Comparison of ENCODE assay signal across 9 mouse cellular contexts in genomic region chr17:3369631-3370030, GRCm38 (mm10). TPM values are rescaled to one million over a fixed set of nuclear protein-coding genes. Genes with fewer than 3 reads are reported as not detected.
A peak's percentile ranks its signal among the peaks of the same experiment; 100 is the strongest.
DNase-seq lines count a peak whose midpoint lies in the region; ATAC-seq and TF ChIP-seq lines count a peak whose summit lies in the region.
"Had no signal": no experiment of that assay in that cellular context is flagged by ENCODE, and none has a peak within 500 bp of the region (broad histone marks: within the 10 kb centered on the region; RNA-seq: fewer than 3 reads in every experiment).

No protein-coding gene starts in this region.

- no peak overlapping the region; the same call in 1 of the 2 replicates for H3K4me2 ChIP-seq in forebrain, embryonic 16.5 days (ENCODE audit: low read length)
- no peak overlapping the region for H3K4me2 ChIP-seq in lung, postnatal 0 days (replicated peaks; ENCODE audit: low read depth, low read length)
- H3K4me2 ChIP-seq in midbrain, postnatal 0 days (ENCODE audit: low read depth, low read length, poor library complexity, severe bottlenecking): no peak overlapping the region

- TF ChIP-seq EP300 in lung, postnatal 0 days (IDR thresholded peaks at IDR 0.05): no peak

- H3K27me3 ChIP-seq in forebrain, embryonic 16.5 days (replicated peaks; ENCODE audit: control insufficient read depth, insufficient read depth, low read length): no peaks in the 10 kb centered on the region
- no peaks in the 10 kb centered on the region for H3K27me3 ChIP-seq in lung, postnatal 0 days (replicated peaks; ENCODE audit: insufficient read depth, low read length)
- H3K27me3 ChIP-seq in midbrain, postnatal 0 days (ENCODE audit: insufficient read depth, low read length): no peaks in the 10 kb centered on the region

- peaks cover 25% of the 10 kb centered on the region for H3K4me1 ChIP-seq in forebrain, embryonic 16.5 days (replicated peaks; ENCODE audit: control insufficient read depth, insufficient read depth, low read length)
- no peaks in the 10 kb centered on the region for H3K4me1 ChIP-seq in lung, postnatal 0 days (ENCODE audit: insufficient read depth, low read depth, low read length)
- no peaks in the 10 kb centered on the region for H3K4me1 ChIP-seq in midbrain, postnatal 0 days (ENCODE audit: insufficient read depth, low read length)

- no peak overlapping the region for H3K4me3 ChIP-seq in forebrain, embryonic 16.5 days (replicated peaks; ENCODE audit: low read length)
- no peak overlapping the region for H3K4me3 ChIP-seq in lung, postnatal 0 days (ENCODE audit: low read depth, low read length)
- no peak overlapping the region for H3K4me3 ChIP-seq in midbrain, postnatal 0 days (ENCODE audit: low read depth, low read length)

- no peak overlapping the region for H3K9ac ChIP-seq in forebrain, embryonic 16.5 days (replicated peaks; ENCODE audit: low read depth, low read length)
- H3K9ac ChIP-seq in lung, postnatal 0 days (replicated peaks; ENCODE audit: low read depth): no peak overlapping the region
- H3K9ac ChIP-seq in midbrain, postnatal 0 days (replicated peaks; ENCODE audit: low read length, poor library complexity, severe bottlenecking): no peak overlapping the region

- TF ChIP-seq CTCF in lung, postnatal 0 days (IDR thresholded peaks at IDR 0.05): no peak
- TF ChIP-seq CTCF in midbrain, postnatal 0 days (IDR thresholded peaks at IDR 0.05): no peak

- H3K27ac ChIP-seq in forebrain, embryonic 16.5 days (ENCODE audit: low read length): no peak overlapping the region; the same call in 1 of the 2 replicates
- no peak overlapping the region for H3K27ac ChIP-seq in lung, postnatal 0 days (ENCODE audit: low read length)
- H3K27ac ChIP-seq in midbrain, postnatal 0 days (ENCODE audit: low read depth, low read length): no peak overlapping the region

- H3K36me3 ChIP-seq in forebrain, embryonic 16.5 days (ENCODE audit: control insufficient read depth, insufficient read depth): no peaks in the 10 kb centered on the region
- no peaks in the 10 kb centered on the region for H3K36me3 ChIP-seq in lung, postnatal 0 days (ENCODE audit: insufficient read depth, low read length)
- no peaks in the 10 kb centered on the region for H3K36me3 ChIP-seq in midbrain, postnatal 0 days (ENCODE audit: insufficient read depth, low read length)

- ATAC-seq in cerebellum, adult (ENCODE audit: insufficient number of reproducible peaks, low FRiP score, low TSS enrichment): no peak
- ATAC-seq in forebrain, embryonic 16.5 days: peak; percentile 59
- ATAC-seq in lung, postnatal 0 days: peak; percentile 38; the same call in 1 of the 2 replicates
- no peak for ATAC-seq in midbrain, postnatal 0 days (ENCODE audit: low FRiP score)

- no peaks in the 10 kb centered on the region for H3K9me3 ChIP-seq in forebrain, embryonic 16.5 days (ENCODE audit: control insufficient read depth, low read length)
- H3K9me3 ChIP-seq in lung, postnatal 0 days (ENCODE audit: low read length): no peaks in the 10 kb centered on the region
- H3K9me3 ChIP-seq in midbrain, postnatal 0 days (ENCODE audit: low read length): no peaks in the 10 kb centered on the region

- 49% methylated on average over 4 of the region's 4 CpGs for WGBS in forebrain, embryonic 16.5 days
- 49% methylated on average over 4 of the region's 4 CpGs for whole genome bisulfite sequencing in lung, postnatal 0 days
- whole genome bisulfite sequencing in midbrain, postnatal 0 days: 76% methylated on average over 4 of the region's 4 CpGs

- DNase-seq in cerebellum, postnatal 10 days: peak; percentile 42 to 52
- DNase-seq in kidney, adult 9 months: peak; percentile 19
- DNase-seq in kidney, adult 11 months: no peak
- peak; percentile 19 for DNase-seq in lung, postnatal 0 days (ENCODE audit: low spot score)
- no peak for DNase-seq in embryo, embryonic 10 days (ENCODE audit: low spot score)
- DNase-seq in midbrain, postnatal 0 days (ENCODE audit: low spot score): no peak
- DNase-seq: cerebellum, adult 8-10 months had no signal

RNA-seq across cellular contexts. Expression of gene Tiam2, which starts 43.3 kb away (rescaled TPM):
- polyA plus RNA-seq in forebrain, embryonic 16.5 days (2015; fragmentation: Nextera tagmentation; extraction: Ambion mirVana): 137 and 155 TPM in 2 replicates
- polyA plus RNA-seq in lung, postnatal 0 days (2015; fragmentation: Nextera tagmentation; extraction: Ambion mirVana): 2.4 and 4.2 TPM in 2 replicates
- 5.2 and 6.9 TPM in 2 replicates for total RNA-seq in midbrain, postnatal 0 days (2014; rRNA removed)
- polyA plus RNA-seq in midbrain, postnatal 0 days (2015; fragmentation: Nextera tagmentation; extraction: Ambion mirVana): 1.7 TPM in 2 replicates

Comparison
In these comparisons a context has a peak if more than half of its experiments do, and no peak if none do; other contexts are left out.
1. DNase-seq: peak in cerebellum, postnatal 10 days (2 of 2), kidney, adult 9 months (single experiment) and lung, postnatal 0 days (single experiment); none in kidney, adult 11 months (single experiment), embryo, embryonic 10 days (single experiment) and midbrain, postnatal 0 days (single experiment).
2. ATAC-seq: peak in forebrain, embryonic 16.5 days (single experiment) and lung, postnatal 0 days (single experiment); none in cerebellum, adult (single experiment) and midbrain, postnatal 0 days (single experiment).
3. RNA of gene Tiam2, which starts 43.3 kb away (polyA plus RNA-seq): 137 to 155 TPM in forebrain, embryonic 16.5 days; 2.4 to 4.2 TPM in lung, postnatal 0 days and 1.7 TPM in midbrain, postnatal 0 days; every median in the first group is over 10 times any median in the second.